Mouse (Mus musculus): ENCODE data around the gene Arcn1. TPM values are rescaled to one million over a fixed set of nuclear protein-coding genes. Genes with fewer than 3 reads are reported as not detected.
A peak's percentile ranks its signal among the peaks of the same experiment; 100 is the strongest.

Arcn1 gene
- polyA plus RNA-seq, 1 experiment from 2014 or later: 126 TPM

DNA sequence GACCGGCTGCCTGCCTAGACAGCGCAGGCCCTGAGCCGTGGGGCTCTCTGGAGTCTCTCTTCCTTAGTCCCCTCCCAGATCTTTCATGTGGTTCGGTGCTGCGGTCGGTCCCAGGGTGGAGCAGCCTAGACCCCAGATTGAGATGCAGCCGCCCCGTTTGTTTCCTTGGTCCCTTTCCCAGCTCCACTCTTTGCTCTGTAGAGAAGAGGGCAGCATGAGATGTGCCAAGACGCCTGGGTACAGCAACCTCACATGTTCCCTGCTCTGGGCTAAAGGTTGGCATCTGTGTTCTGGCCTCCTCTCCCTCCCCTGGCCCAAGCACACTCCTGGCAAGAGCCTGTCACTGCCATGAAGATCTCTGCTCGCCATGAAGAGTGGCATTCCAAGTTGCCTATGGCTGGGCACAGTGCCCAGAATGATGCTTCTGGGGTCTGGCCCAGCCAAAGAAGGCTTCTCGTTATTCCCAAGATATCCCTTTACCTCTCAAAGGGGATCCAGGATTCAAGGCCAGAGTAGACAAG lies 44.1 kb downstream of the Arcn1 start:
- H3K27ac ChIP-seq (replicated peaks in 1 of 2; ENCODE audit: control insufficient read depth in 1 of 2, insufficient read depth in 1 of 2, low read depth in 2 of 2, low read length in 2 of 2): peak overlapping the region; percentile 40 to 66; a peak in 3 of 4 replicates
- peaks cover 22% of the 10 kb centered on the region; the same call in 1 of the 2 replicates for H3K36me3 ChIP-seq (ENCODE audit: control insufficient read depth, insufficient read depth, low read length)
- peaks cover 43 to 66% of the 10 kb centered on the region in 2 experiments for H3K4me1 ChIP-seq (ENCODE audit: control insufficient read depth in 2 of 2, insufficient read depth in 2 of 2, low read length in 2 of 2)
- H3K4me3 ChIP-seq (ENCODE audit: control insufficient read depth in 1 of 2, insufficient read depth in 1 of 2, low read depth in 1 of 2, low read length in 2 of 2): no peak overlapping the region
- H3K9me3 ChIP-seq (ENCODE audit: control insufficient read depth, low read length): no peaks in the 10 kb centered on the region
- no peaks in the 10 kb centered on the region for H3K27me3 ChIP-seq (ENCODE audit: control insufficient read depth, insufficient read depth, low read length)
- 38% methylated on average over 11 of the region's 11 CpGs for WGBS
- H3K9ac ChIP-seq (ENCODE audit: low read length): peak overlapping the region; percentile 21; the same call in 1 of the 2 replicates
- no peak for ATAC-seq (ENCODE audit: insufficient number of reproducible peaks, insufficient read depth, low FRiP score, low read depth)
- H3K4me2 ChIP-seq (ENCODE audit: low read length): no peak overlapping the region

DNA sequence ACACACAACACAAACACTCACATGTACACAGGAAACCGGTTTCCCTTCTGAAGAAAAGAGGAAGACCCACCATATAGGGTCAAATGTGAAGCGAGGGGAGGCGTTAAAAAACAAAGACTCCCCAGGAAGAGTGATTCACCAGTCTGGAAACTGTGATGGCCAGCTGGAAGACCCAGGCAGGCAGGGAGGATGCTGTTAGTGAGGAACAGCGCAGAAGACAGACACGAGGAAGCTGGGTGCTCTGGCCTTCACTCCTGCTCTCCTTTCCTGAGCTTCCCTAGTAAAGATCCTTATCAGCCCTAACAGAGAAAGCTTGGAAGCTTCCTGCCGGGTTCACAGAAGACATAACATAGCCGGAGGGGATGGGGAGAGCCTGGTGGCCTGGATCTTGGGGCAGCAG lies 44.6 kb downstream of the Arcn1 start:
- Histone ChIP-seq H3K9me3 (ENCODE audit: control insufficient read depth, low read length) (no peaks in the 10 kb centered on the region), H3K36me3 (ENCODE audit: control insufficient read depth, insufficient read depth, low read length) (peaks cover 27% of the 10 kb centered on the region; the same call in 1 of the 2 replicates), H3K4me1 (ENCODE audit: control insufficient read depth in 2 of 2, insufficient read depth in 2 of 2, low read length in 2 of 2) (peaks cover 43 to 66% of the 10 kb centered on the region in 2 experiments), H3K4me3 (ENCODE audit: control insufficient read depth in 1 of 2, insufficient read depth in 1 of 2, low read depth in 1 of 2, low read length in 2 of 2) (no peak overlapping the region), H3K9ac (ENCODE audit: low read length) (peak overlapping the region; percentile 21; the same call in 1 of the 2 replicates), H3K4me2 (ENCODE audit: low read length) (no peak overlapping the region), H3K27ac (replicated peaks in 1 of 2; ENCODE audit: control insufficient read depth in 1 of 2, insufficient read depth in 1 of 2, low read depth in 2 of 2, low read length in 2 of 2) (peak overlapping the region; percentile 40 to 66), H3K27me3 (ENCODE audit: control insufficient read depth, insufficient read depth, low read length) (no peaks in the 10 kb centered on the region)
- no peak for ATAC-seq (ENCODE audit: insufficient number of reproducible peaks, insufficient read depth, low FRiP score, low read depth)
- WGBS: 37% methylated on average over 7 of the region's 7 CpGs

DNA sequence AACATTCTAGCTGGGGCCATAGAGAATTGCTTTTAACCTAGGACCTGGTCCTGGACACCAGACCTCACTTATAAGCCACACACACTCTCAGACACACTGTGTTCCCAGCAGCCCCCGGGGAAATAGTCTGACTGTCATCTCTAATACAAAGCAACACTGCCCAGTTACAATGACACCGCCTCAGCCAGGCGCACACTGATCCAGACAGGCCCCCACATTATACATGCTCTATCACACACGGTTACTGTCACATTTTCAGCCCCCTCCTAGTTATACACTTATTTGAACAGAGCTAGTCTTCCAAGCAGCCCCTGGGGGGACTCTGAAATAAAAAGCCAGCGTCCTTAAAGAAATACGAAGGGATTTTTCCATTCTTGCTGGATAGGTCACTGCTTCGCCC lies 45.1 kb downstream of the Arcn1 start:
- H3K4me3 ChIP-seq (ENCODE audit: control insufficient read depth in 1 of 2, insufficient read depth in 1 of 2, low read depth in 1 of 2, low read length in 2 of 2): no peak overlapping the region
- 63% methylated on average over 7 of the region's 7 CpGs for WGBS

DNA sequence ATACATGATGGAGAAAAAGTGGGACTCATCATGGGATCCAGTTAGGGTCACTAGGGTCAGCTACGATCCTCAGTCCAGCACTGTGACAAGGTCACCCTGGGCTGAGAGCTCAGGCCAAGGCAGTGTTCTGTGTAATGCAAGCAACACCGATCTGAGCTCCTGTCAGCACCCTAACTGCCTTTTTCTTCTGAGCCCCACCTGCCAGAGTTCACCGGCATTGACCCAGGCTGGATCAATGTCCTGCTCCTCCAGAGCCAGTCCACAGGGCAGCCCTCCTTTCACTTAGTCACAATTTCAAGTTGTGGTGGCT lies 45.8 kb downstream of the Arcn1 start:
- peak overlapping the region in 1 of 2 experiments; percentile 66; a peak in 2 of 4 replicates for H3K4me3 ChIP-seq (ENCODE audit: control insufficient read depth in 1 of 2, insufficient read depth in 1 of 2, low read depth in 1 of 2, low read length in 2 of 2)
- no peak for ATAC-seq (ENCODE audit: insufficient number of reproducible peaks, insufficient read depth, low FRiP score, low read depth)
- peak overlapping the region; percentile 72 for H3K4me2 ChIP-seq (ENCODE audit: low read length)
- H3K9me3 ChIP-seq (ENCODE audit: control insufficient read depth, low read length): no peaks in the 10 kb centered on the region
- H3K27ac ChIP-seq (replicated peaks in 1 of 2; ENCODE audit: control insufficient read depth in 1 of 2, insufficient read depth in 1 of 2, low read depth in 2 of 2, low read length in 2 of 2): peak overlapping the region; percentile 50 to 73; a peak in 3 of 4 replicates
- WGBS: 34% methylated on average over 3 of the region's 3 CpGs
- H3K27me3 ChIP-seq (ENCODE audit: control insufficient read depth, insufficient read depth, low read length): no peaks in the 10 kb centered on the region
- H3K4me1 ChIP-seq (ENCODE audit: control insufficient read depth in 2 of 2, insufficient read depth in 2 of 2, low read length in 2 of 2): peaks cover 39 to 61% of the 10 kb centered on the region in 2 experiments
- peak overlapping the region; percentile 84; the same call in 1 of the 2 replicates for H3K9ac ChIP-seq (ENCODE audit: low read length)
- H3K36me3 ChIP-seq (ENCODE audit: control insufficient read depth, insufficient read depth, low read length): peaks cover 35% of the 10 kb centered on the region

More for the DNA sequence above, 45.1 kb downstream of the Arcn1 start:
- Histone ChIP-seq H3K36me3 (ENCODE audit: control insufficient read depth, insufficient read depth, low read length) (peaks cover 31% of the 10 kb centered on the region; the same call in 1 of the 2 replicates), H3K9me3 (ENCODE audit: control insufficient read depth, low read length) (no peaks in the 10 kb centered on the region), H3K4me2 (ENCODE audit: low read length) (no peak overlapping the region), H3K9ac (ENCODE audit: low read length) (0 out of 2 replicates have a peak overlapping the region, but pooled peaks have one; percentile 11), H3K27ac (replicated peaks in 1 of 2; ENCODE audit: control insufficient read depth in 1 of 2, insufficient read depth in 1 of 2, low read depth in 2 of 2, low read length in 2 of 2) (peak overlapping the region; percentile 12 to 66; a peak in 2 of 4 replicates), H3K27me3 (ENCODE audit: control insufficient read depth, insufficient read depth, low read length) (no peaks in the 10 kb centered on the region), H3K4me1 (ENCODE audit: control insufficient read depth in 2 of 2, insufficient read depth in 2 of 2, low read length in 2 of 2) (peaks cover 43 to 66% of the 10 kb centered on the region in 2 experiments)
- ATAC-seq (ENCODE audit: insufficient number of reproducible peaks, insufficient read depth, low FRiP score, low read depth): no peak

DNA sequence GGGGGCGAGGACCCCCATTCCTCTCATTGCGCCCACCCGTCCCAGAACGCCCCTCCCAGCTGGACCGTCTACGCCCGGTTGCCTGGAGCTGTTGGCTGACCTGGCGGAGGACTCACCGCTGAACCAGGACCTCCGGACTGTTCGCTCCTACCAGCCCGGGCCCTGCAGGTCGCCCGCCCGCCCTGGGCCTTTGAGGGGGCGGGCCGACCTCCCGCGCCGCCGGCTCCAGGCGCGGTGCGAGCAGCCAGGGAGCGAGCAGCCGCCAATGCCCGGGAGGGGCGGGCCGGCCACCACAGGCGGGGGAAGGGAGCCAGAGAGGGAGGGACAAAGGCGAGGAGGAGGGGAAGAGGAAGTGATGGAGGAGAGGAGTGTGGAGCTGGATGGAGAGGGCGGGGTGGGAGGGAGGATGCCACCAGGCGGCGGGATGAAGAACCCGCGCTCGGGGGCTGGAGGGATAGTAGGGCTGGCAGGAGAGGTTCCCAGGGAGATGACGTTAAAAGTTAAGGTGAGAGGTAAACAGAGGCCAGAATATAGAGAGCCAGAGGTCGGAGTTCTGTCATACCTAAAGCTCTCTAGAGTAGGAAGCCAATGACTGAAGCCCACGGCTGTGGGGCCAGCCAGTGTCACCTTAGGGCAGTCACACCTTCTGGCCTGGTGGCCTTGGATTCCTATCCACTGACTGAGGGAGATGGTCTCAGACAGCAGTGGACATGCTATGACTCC lies 46.3 kb downstream of the Arcn1 start:
- Histone ChIP-seq H3K36me3 (ENCODE audit: control insufficient read depth, insufficient read depth, low read length) (peaks cover 38% of the 10 kb centered on the region), H3K4me2 (ENCODE audit: low read length) (peak overlapping the region; percentile 72), H3K4me3 (ENCODE audit: control insufficient read depth in 1 of 2, insufficient read depth in 1 of 2, low read depth in 1 of 2, low read length in 2 of 2) (peak overlapping the region; percentile 66 to 85), H3K9me3 (ENCODE audit: control insufficient read depth, low read length) (no peaks in the 10 kb centered on the region), H3K27ac (replicated peaks in 1 of 2; ENCODE audit: control insufficient read depth in 1 of 2, insufficient read depth in 1 of 2, low read depth in 2 of 2, low read length in 2 of 2) (peak overlapping the region; percentile 56 to 73), H3K27me3 (ENCODE audit: control insufficient read depth, insufficient read depth, low read length) (no peaks in the 10 kb centered on the region), H3K9ac (ENCODE audit: low read length) (peak overlapping the region; percentile 84), H3K4me1 (ENCODE audit: control insufficient read depth in 2 of 2, insufficient read depth in 2 of 2, low read length in 2 of 2) (peaks cover 34 to 56% of the 10 kb centered on the region in 2 experiments)
- peak; percentile 84 for ATAC-seq (ENCODE audit: insufficient number of reproducible peaks, insufficient read depth, low FRiP score, low read depth)
- under 1% methylated on average over 40 of the region's 40 CpGs for WGBS

DNA sequence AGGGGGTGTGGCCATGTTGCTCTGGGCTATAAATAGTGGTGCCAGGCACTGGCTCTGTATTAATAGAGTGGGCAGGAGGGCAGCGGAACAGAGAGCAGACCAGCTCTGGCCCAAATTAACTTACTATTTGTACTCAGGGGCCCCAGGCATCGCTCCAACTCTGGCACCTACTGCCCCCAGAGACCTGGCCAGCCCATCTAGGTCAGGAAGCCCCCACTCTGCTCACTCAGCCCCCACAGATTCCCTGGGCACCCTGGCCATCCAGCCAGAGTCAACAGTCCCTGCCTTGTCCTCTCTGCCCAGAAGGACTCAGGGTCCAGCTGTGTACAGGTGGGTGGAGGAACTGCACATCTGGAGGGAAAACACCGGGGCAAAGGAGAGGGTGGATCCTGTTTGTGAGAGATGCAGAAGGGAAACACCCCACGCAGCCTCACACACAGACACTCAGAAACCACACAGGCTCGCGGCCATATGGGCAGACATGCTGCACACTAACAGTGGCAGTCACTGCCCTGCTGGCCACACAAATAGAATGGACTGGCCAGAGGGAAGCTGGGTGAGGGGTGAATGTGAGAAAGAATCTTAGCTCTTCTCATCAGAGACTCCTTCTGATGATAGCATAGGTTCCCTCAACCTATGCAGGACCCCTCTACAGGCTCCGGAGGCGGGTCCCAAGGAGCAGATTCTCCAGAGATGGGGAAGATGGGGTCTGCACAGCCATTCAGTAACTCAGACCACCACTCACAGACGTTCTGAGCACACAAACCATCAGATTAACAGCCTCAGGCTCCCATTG lies 47.1 kb downstream of the Arcn1 start:
- 14% methylated on average over 9 of the region's 9 CpGs for WGBS
- peaks cover 28 to 51% of the 10 kb centered on the region in 2 experiments for H3K4me1 ChIP-seq (ENCODE audit: control insufficient read depth in 2 of 2, insufficient read depth in 2 of 2, low read length in 2 of 2)
- H3K4me2 ChIP-seq (ENCODE audit: low read length): peak overlapping the region; percentile 72
- H3K36me3 ChIP-seq (ENCODE audit: control insufficient read depth, insufficient read depth, low read length): peaks cover 40% of the 10 kb centered on the region
- H3K27ac ChIP-seq (replicated peaks in 1 of 2; ENCODE audit: control insufficient read depth in 1 of 2, insufficient read depth in 1 of 2, low read depth in 2 of 2, low read length in 2 of 2): peak overlapping the region; percentile 56 to 73
- H3K9ac ChIP-seq (ENCODE audit: low read length): peak overlapping the region; percentile 84
- ATAC-seq (ENCODE audit: insufficient number of reproducible peaks, insufficient read depth, low FRiP score, low read depth): no peak
- no peaks in the 10 kb centered on the region for H3K9me3 ChIP-seq (ENCODE audit: control insufficient read depth, low read length)
- no peaks in the 10 kb centered on the region for H3K27me3 ChIP-seq (ENCODE audit: control insufficient read depth, insufficient read depth, low read length)
- H3K4me3 ChIP-seq (ENCODE audit: control insufficient read depth in 1 of 2, insufficient read depth in 1 of 2, low read depth in 1 of 2, low read length in 2 of 2): peak overlapping the region; percentile 66 to 85

DNA sequence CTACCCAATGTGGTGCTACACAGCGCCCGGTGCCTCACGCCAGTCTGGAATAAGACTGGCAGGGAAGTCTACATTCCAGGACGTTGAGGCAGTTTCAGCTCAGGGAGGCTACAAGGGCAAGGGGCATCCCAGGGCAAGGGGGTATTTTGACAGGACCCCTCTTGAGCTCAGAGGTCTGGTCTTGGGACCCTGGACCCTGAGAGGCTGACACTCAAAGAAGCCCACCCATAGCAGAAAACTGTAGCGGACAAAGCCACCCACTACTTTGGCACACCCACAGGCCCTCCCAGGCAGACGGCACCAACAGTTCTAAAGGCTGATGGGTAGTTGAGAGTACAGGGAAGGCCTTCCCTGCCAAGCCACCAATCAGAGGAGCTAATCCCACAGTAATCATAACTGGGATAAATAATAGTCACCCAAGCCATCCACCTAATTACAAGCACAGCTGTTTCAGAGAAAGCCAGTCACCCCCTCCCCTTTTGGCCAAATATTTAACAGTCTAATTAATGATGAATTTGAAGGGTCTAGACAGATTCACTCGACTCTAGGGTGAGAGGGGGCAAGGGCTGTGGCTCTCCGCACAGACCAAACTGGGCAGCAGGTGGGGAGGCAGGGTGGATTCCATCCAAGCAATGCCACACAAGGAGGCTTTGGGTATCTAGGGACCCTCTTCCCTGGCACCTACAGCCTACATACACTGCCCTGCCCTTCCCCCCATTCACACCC lies 47.9 kb downstream of the Arcn1 start:
- WGBS: 81% methylated on average over 8 of the region's 8 CpGs

More for the DNA sequence above, 47.9 kb downstream of the Arcn1 start:
- Histone ChIP-seq H3K4me1 (ENCODE audit: control insufficient read depth in 2 of 2, insufficient read depth in 2 of 2, low read length in 2 of 2) (peaks cover 28 to 49% of the 10 kb centered on the region in 2 experiments), H3K9ac (ENCODE audit: low read length) (peak overlapping the region; percentile 84), H3K27me3 (ENCODE audit: control insufficient read depth, insufficient read depth, low read length) (no peaks in the 10 kb centered on the region), H3K9me3 (ENCODE audit: control insufficient read depth, low read length) (no peaks in the 10 kb centered on the region), H3K4me2 (ENCODE audit: low read length) (peak overlapping the region; percentile 72), H3K36me3 (ENCODE audit: control insufficient read depth, insufficient read depth, low read length) (peaks cover 42% of the 10 kb centered on the region), H3K4me3 (ENCODE audit: control insufficient read depth in 1 of 2, insufficient read depth in 1 of 2, low read depth in 1 of 2, low read length in 2 of 2) (peak overlapping the region; percentile 66 to 85), H3K27ac (replicated peaks in 1 of 2; ENCODE audit: control insufficient read depth in 1 of 2, insufficient read depth in 1 of 2, low read depth in 2 of 2, low read length in 2 of 2) (peak overlapping the region in 1 of 2 experiments; percentile 73; a peak in 2 of 4 replicates)
- no peak for ATAC-seq (ENCODE audit: insufficient number of reproducible peaks, insufficient read depth, low FRiP score, low read depth)
